Mouse (Mus musculus): ENCODE measurements at regions not wholly inside any gene's neighbourhood (a gene's known extent, or its start where the extent isn't known, plus 50 kb on each side); places are given as distances from the start of the nearest gene placed in this dataset.

GRCm38 (mm10) chr2:117910781-117911180, 200.9 kb upstream of the Thbs1 start:
- no peak overlapping the region for H3K4me3 ChIP-seq (ENCODE audit: insufficient read depth in 1 of 2, low read depth in 1 of 2, low read length in 2 of 2, poor library complexity in 1 of 2, severe bottlenecking in 1 of 2)
- no peak for DNase-seq (ENCODE audit: low read depth, low spot score)
- no peaks in the 10 kb centered on the region for H3K4me1 ChIP-seq (ENCODE audit: control insufficient read depth in 2 of 2, insufficient read depth in 2 of 2, low read length in 2 of 2, poor library complexity in 1 of 2)
- in situ Hi-C loops (cut with MboI; ENCODE audit: low sequenced_read_pairs in 2 of 2, unreplicated experiment in 2 of 2): no loop called here
- no peak overlapping the region for H3K9ac ChIP-seq (ENCODE audit: insufficient read depth, low read depth, low read length, poor library complexity, severe bottlenecking)
- no peak overlapping the region for H3K27ac ChIP-seq (ENCODE audit: insufficient read depth, low read depth, low read length, poor library complexity, severe bottlenecking)
- no peak for TF ChIP-seq MAFK (IDR thresholded peaks at IDR 0.05; ENCODE audit: insufficient read depth, low read depth, low read length)
- no peak for TF ChIP-seq HCFC1 (IDR thresholded peaks at IDR 0.05; ENCODE audit: borderline replicate concordance, insufficient read depth, low read length)
- no peak for TF ChIP-seq CHD2 (IDR thresholded peaks at IDR 0.05; ENCODE audit: low read depth, low read length)
- no peak for TF ChIP-seq ZNF384 (IDR thresholded peaks at IDR 0.05; ENCODE audit: low read depth, low read length)
- TF ChIP-seq ZC3H11A (IDR thresholded peaks at IDR 0.05; ENCODE audit: borderline replicate concordance, low read depth, low read length): no peak
- no peaks in the 10 kb centered on the region for H3K9me3 ChIP-seq (ENCODE audit: control insufficient read depth, insufficient read depth, low read depth, low read length)
- no peaks in the 10 kb centered on the region for H3K36me3 ChIP-seq (ENCODE audit: control insufficient read depth, insufficient read depth, low read length, poor library complexity, severe bottlenecking)

GRCm38 (mm10) chr2:117912722-117913121, 199.0 kb upstream of the Thbs1 start:
- TF ChIP-seq ZNF384 (IDR thresholded peaks at IDR 0.05; ENCODE audit: low read depth, low read length) (no peak), HCFC1 (IDR thresholded peaks at IDR 0.05; ENCODE audit: borderline replicate concordance, insufficient read depth, low read length) (no peak), CHD2 (IDR thresholded peaks at IDR 0.05; ENCODE audit: low read depth, low read length) (no peak), ZC3H11A (IDR thresholded peaks at IDR 0.05; ENCODE audit: borderline replicate concordance, low read depth, low read length) (no peak), MAFK (IDR thresholded peaks at IDR 0.05; ENCODE audit: insufficient read depth, low read depth, low read length) (no peak)
- Histone ChIP-seq H3K9ac (ENCODE audit: insufficient read depth, low read depth, low read length, poor library complexity, severe bottlenecking) (no peak overlapping the region), H3K4me1 (ENCODE audit: control insufficient read depth in 2 of 2, insufficient read depth in 2 of 2, low read length in 2 of 2, poor library complexity in 1 of 2) (no peaks in the 10 kb centered on the region), H3K27ac (ENCODE audit: insufficient read depth, low read depth, low read length, poor library complexity, severe bottlenecking) (no peak overlapping the region), H3K9me3 (ENCODE audit: control insufficient read depth, insufficient read depth, low read depth, low read length) (no peaks in the 10 kb centered on the region), H3K36me3 (ENCODE audit: control insufficient read depth, insufficient read depth, low read length, poor library complexity, severe bottlenecking) (no peaks in the 10 kb centered on the region), H3K4me3 (ENCODE audit: insufficient read depth in 1 of 2, low read depth in 1 of 2, low read length in 2 of 2, poor library complexity in 1 of 2, severe bottlenecking in 1 of 2) (no peak overlapping the region)
- in situ Hi-C loops (cut with MboI; ENCODE audit: low sequenced_read_pairs in 2 of 2, unreplicated experiment in 2 of 2): no loop called here
- no peak for DNase-seq (ENCODE audit: low read depth, low spot score)

GRCm38 (mm10) chr2:117913846-117914245, 197.8 kb upstream of the Thbs1 start:
- Histone ChIP-seq H3K36me3 (ENCODE audit: control insufficient read depth, insufficient read depth, low read length, poor library complexity, severe bottlenecking) (no peaks in the 10 kb centered on the region), H3K27ac (ENCODE audit: insufficient read depth, low read depth, low read length, poor library complexity, severe bottlenecking) (no peak overlapping the region), H3K4me1 (ENCODE audit: control insufficient read depth in 2 of 2, insufficient read depth in 2 of 2, low read length in 2 of 2, poor library complexity in 1 of 2) (no peaks in the 10 kb centered on the region), H3K9me3 (ENCODE audit: control insufficient read depth, insufficient read depth, low read depth, low read length) (no peaks in the 10 kb centered on the region), H3K4me3 (ENCODE audit: insufficient read depth in 1 of 2, low read depth in 1 of 2, low read length in 2 of 2, poor library complexity in 1 of 2, severe bottlenecking in 1 of 2) (no peak overlapping the region), H3K9ac (ENCODE audit: insufficient read depth, low read depth, low read length, poor library complexity, severe bottlenecking) (no peak overlapping the region)
- no peak for DNase-seq (ENCODE audit: low read depth, low spot score)
- no peak for TF ChIP-seq HCFC1 (IDR thresholded peaks at IDR 0.05; ENCODE audit: borderline replicate concordance, insufficient read depth, low read length)
- TF ChIP-seq ZC3H11A (IDR thresholded peaks at IDR 0.05; ENCODE audit: borderline replicate concordance, low read depth, low read length): no peak
- no peak for TF ChIP-seq CHD2 (IDR thresholded peaks at IDR 0.05; ENCODE audit: low read depth, low read length)
- TF ChIP-seq MAFK (IDR thresholded peaks at IDR 0.05; ENCODE audit: insufficient read depth, low read depth, low read length): no peak
- TF ChIP-seq ZNF384 (IDR thresholded peaks at IDR 0.05; ENCODE audit: low read depth, low read length): no peak
- in situ Hi-C loops (cut with MboI; ENCODE audit: low sequenced_read_pairs in 2 of 2, unreplicated experiment in 2 of 2): no loop called here

- in situ Hi-C loops (cut with MboI; ENCODE audit: low sequenced_read_pairs in 2 of 2, unreplicated experiment in 2 of 2): no loop called here
Measured at GRCm38 (mm10) chr2:117915821-117916220, 195.9 kb upstream of the Thbs1 start.

GRCm38 (mm10) chr2:117917181-117917580, 194.5 kb upstream of the Thbs1 start:
- Histone ChIP-seq H3K9ac (ENCODE audit: insufficient read depth, low read depth, low read length, poor library complexity, severe bottlenecking) (no peak overlapping the region), H3K27ac (ENCODE audit: insufficient read depth, low read depth, low read length, poor library complexity, severe bottlenecking) (no peak overlapping the region), H3K4me1 (ENCODE audit: control insufficient read depth in 2 of 2, insufficient read depth in 2 of 2, low read length in 2 of 2, poor library complexity in 1 of 2) (no peaks in the 10 kb centered on the region), H3K9me3 (ENCODE audit: control insufficient read depth, insufficient read depth, low read depth, low read length) (no peaks in the 10 kb centered on the region), H3K36me3 (ENCODE audit: control insufficient read depth, insufficient read depth, low read length, poor library complexity, severe bottlenecking) (no peaks in the 10 kb centered on the region), H3K4me3 (ENCODE audit: insufficient read depth in 1 of 2, low read depth in 1 of 2, low read length in 2 of 2, poor library complexity in 1 of 2, severe bottlenecking in 1 of 2) (no peak overlapping the region)
- in situ Hi-C loops (cut with MboI; ENCODE audit: low sequenced_read_pairs in 2 of 2, unreplicated experiment in 2 of 2): no loop called here
- TF ChIP-seq HCFC1 (IDR thresholded peaks at IDR 0.05; ENCODE audit: borderline replicate concordance, insufficient read depth, low read length): no peak
- TF ChIP-seq CHD2 (IDR thresholded peaks at IDR 0.05; ENCODE audit: low read depth, low read length): no peak
- no peak for TF ChIP-seq ZC3H11A (IDR thresholded peaks at IDR 0.05; ENCODE audit: borderline replicate concordance, low read depth, low read length)
- no peak for TF ChIP-seq ZNF384 (IDR thresholded peaks at IDR 0.05; ENCODE audit: low read depth, low read length)
- no peak for TF ChIP-seq MAFK (IDR thresholded peaks at IDR 0.05; ENCODE audit: insufficient read depth, low read depth, low read length)
- DNase-seq (ENCODE audit: low read depth, low spot score): no peak

More at GRCm38 (mm10) chr2:117915821-117916220, 195.9 kb upstream of the Thbs1 start:
- Histone ChIP-seq H3K36me3 (ENCODE audit: control insufficient read depth, insufficient read depth, low read length, poor library complexity, severe bottlenecking) (no peaks in the 10 kb centered on the region), H3K27ac (ENCODE audit: insufficient read depth, low read depth, low read length, poor library complexity, severe bottlenecking) (no peak overlapping the region), H3K9ac (ENCODE audit: insufficient read depth, low read depth, low read length, poor library complexity, severe bottlenecking) (no peak overlapping the region), H3K4me3 (ENCODE audit: insufficient read depth in 1 of 2, low read depth in 1 of 2, low read length in 2 of 2, poor library complexity in 1 of 2, severe bottlenecking in 1 of 2) (no peak overlapping the region), H3K9me3 (ENCODE audit: control insufficient read depth, insufficient read depth, low read depth, low read length) (no peaks in the 10 kb centered on the region), H3K4me1 (ENCODE audit: control insufficient read depth in 2 of 2, insufficient read depth in 2 of 2, low read length in 2 of 2, poor library complexity in 1 of 2) (no peaks in the 10 kb centered on the region)
- TF ChIP-seq CHD2 (IDR thresholded peaks at IDR 0.05; ENCODE audit: low read depth, low read length): no peak
- no peak for TF ChIP-seq HCFC1 (IDR thresholded peaks at IDR 0.05; ENCODE audit: borderline replicate concordance, insufficient read depth, low read length)
- TF ChIP-seq MAFK (IDR thresholded peaks at IDR 0.05; ENCODE audit: insufficient read depth, low read depth, low read length): no peak
- TF ChIP-seq ZC3H11A (IDR thresholded peaks at IDR 0.05; ENCODE audit: borderline replicate concordance, low read depth, low read length): no peak
- no peak for TF ChIP-seq ZNF384 (IDR thresholded peaks at IDR 0.05; ENCODE audit: low read depth, low read length)
- DNase-seq (ENCODE audit: low read depth, low spot score): no peak
